Mouse (Mus musculus) limb, embryonic 14.5 days (tissue): Measurements from ENCODE around the gene Ttc39b. TPM values are rescaled to one million over a fixed set of nuclear protein-coding genes. Genes with fewer than 3 reads are reported as not detected.

Experiments
- ATAC-seq: fragments of 200-750 bp; cut with Nextera tagmentation; 2 replicates; pipeline ENCODE4 v1.8.0; 2017; ENCODE audit warnings: low read depth, moderate number of reproducible peaks, moderate TSS enrichment; ENCODE audit not compliant: low FRiP score
- DNase-seq: peaks from one replicate; pipeline ENCODE4 v3.0.0-alpha.2; 2015; ENCODE audit warnings: low spot score
- H3K27ac ChIP-seq: fragments of 300-500 bp; sonication (generic); replicated peaks from 2 replicates; pipeline ENCODE4 v1.5.1; 2014; ENCODE audit warnings: low read depth, mild to moderate bottlenecking, low read length, moderate library complexity, mixed read lengths
- H3K27me3 ChIP-seq: fragments of 300-500 bp; sonication (generic); 2 replicates; pipeline ENCODE4 v1.6.1; 2014; ENCODE audit warnings: low read length, mixed read lengths; ENCODE audit not compliant: control insufficient read depth, insufficient read depth
- H3K36me3 ChIP-seq: fragments of 300-500 bp; sonication (generic); 2 replicates; pipeline ENCODE4 v1.6.1; 2014; ENCODE audit warnings: mild to moderate bottlenecking, low read length, moderate library complexity, mixed read lengths; ENCODE audit not compliant: control insufficient read depth, insufficient read depth
- H3K4me1 ChIP-seq: fragments of 300-500 bp; sonication (generic); 2 replicates; pipeline ENCODE4 v1.6.1; 2014; ENCODE audit warnings: antibody characterized with exemption, low read length, mixed read lengths; ENCODE audit not compliant: control insufficient read depth, insufficient read depth
- H3K4me2 ChIP-seq: fragments of 300-500 bp; sonication (generic); replicated peaks from 2 replicates; pipeline ENCODE4 v1.6.1; 2014; ENCODE audit warnings: low read depth, mild to moderate bottlenecking, low read length, moderate library complexity; ENCODE audit not compliant: severe bottlenecking
- H3K4me3 ChIP-seq: fragments of 300-500 bp; sonication (generic); replicated peaks from 2 replicates; pipeline ENCODE4 v1.5.1; 2014; ENCODE audit warnings: low read length
- H3K9ac ChIP-seq: fragments of 300-500 bp; sonication (generic); 2 replicates; pipeline ENCODE4 v1.6.1; 2014; ENCODE audit warnings: mild to moderate bottlenecking, low read depth, low read length, moderate library complexity; ENCODE audit not compliant: severe bottlenecking
- H3K9me3 ChIP-seq: fragments of 300-500 bp; sonication (generic); 2 replicates; pipeline ENCODE4 v1.6.1; 2016; ENCODE audit warnings: low read length; ENCODE audit not compliant: control insufficient read depth
- POLR2A ChIP-seq: fragments of 200-500 bp; IDR thresholded peaks from 2 replicates; pipeline ENCODE4 v1.8.0; 2012; ENCODE audit warnings: inconsistent platforms, mild to moderate bottlenecking, moderate library complexity, borderline replicate concordance; ENCODE audit not compliant: insufficient read depth, insufficient read length; ENCODE audit errors: extremely low read depth
- WGBS: fragments of 180-500 bp; shearing (Covaris S2); extraction: QIAGEN DNeasy Blood & Tissue Kit; methylation state at CpG from one replicate; pipeline ENCODE4 v1.1.7; 2014; 5-methylcytosine and 5-hydroxymethylcytosine counted together
- polyA plus RNA-seq, 2 experiments: library from polyadenylated mRNA; depleted of rRNA in 1 of 2; stranded (reverse) in 1 of 2; unstranded in 1 of 2; fragments of >200 nt; fragmentation: Nextera tagmentation in 1 of 2; extraction: Ambion mirVana in 1 of 2; gene quantifications; 2 replicates each; pipeline versions ENCODE4 v1.2.1 to v1.2.3; 2012 to 2014

Gene Ttc39b
- polyA plus RNA-seq, 2 experiments, result 3.0 to 4.9 TPM

- ATAC-seq, result no peak
- Histone ChIP-seq H3K4me3 (no peak overlapping the region), H3K36me3 (no peaks in the 10 kb centered on the region), H3K9me3 (no peaks in the 10 kb centered on the region), H3K9ac (no peak overlapping the region), H3K27me3 (no peaks in the 10 kb centered on the region), H3K27ac (no peak overlapping the region), H3K4me1 (peaks cover 10% of the 10 kb centered on the region), H3K4me2 (peak overlapping the region; percentile 27; the same call in 1 of the 2 replicates)
- no peak for DNase-seq
- 24% methylated on average over 14 of the region's 14 CpGs for WGBS
- TF ChIP-seq POLR2A, result no peak
Observed at GRCm38 (mm10) chr4:83342268-83342970, 18.4 kb upstream of the Ttc39b start.

DNA sequence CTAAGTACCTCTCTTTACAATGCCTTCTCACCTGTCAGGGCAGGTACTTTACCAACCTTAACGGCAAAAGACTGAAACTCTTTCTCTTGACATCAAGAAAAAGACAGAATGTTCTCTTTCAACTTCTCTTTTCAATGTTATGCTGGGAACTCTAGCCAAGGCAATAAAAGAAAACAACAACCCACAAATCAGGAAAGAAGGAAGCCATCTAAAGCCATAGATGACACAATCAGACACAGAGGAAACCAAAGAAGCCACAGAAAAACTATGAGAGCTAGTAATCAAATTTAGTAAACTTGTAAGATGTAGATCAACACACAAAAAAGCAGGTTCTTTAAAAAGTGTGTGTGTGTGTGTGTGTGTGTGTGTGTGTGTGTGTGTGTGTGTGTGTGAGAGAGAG, 15.3 kb upstream of the Ttc39b start:
- Histone ChIP-seq H3K4me1 (peaks cover 10% of the 10 kb centered on the region), H3K27me3 (no peaks in the 10 kb centered on the region), H3K4me3 (no peak overlapping the region), H3K4me2 (no peak overlapping the region), H3K9me3 (no peaks in the 10 kb centered on the region), H3K36me3 (no peaks in the 10 kb centered on the region), H3K9ac (no peak overlapping the region), H3K27ac (no peak overlapping the region)
- 87% methylated on average over 1 of the region's 1 CpGs for WGBS
- no peak for DNase-seq
- ATAC-seq, result no peak
- TF ChIP-seq POLR2A, result no peak

DNA sequence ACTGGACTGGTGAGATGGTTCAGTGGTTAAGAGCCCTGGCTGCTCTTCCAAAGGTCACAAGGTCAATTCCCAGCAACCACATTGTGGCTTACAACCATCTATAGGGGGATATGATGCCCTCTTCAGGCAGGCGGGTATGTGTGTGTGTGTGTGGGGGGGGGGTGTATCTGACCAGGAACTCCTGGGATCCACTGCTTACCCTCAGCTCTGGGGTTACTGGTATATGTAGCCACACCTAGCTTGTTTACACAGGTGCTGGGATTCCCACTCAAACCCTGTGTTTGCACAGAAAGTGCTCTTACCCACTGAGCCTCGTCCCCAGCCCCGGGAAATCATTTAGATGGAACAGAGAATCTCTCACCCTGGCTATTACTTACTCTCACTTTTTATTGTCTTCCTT, 13.7 kb upstream of the Ttc39b start:
- DNase-seq (no peak), ATAC-seq (no peak)
- no peak overlapping the region for H3K4me2 ChIP-seq
- no peaks in the 10 kb centered on the region for H3K36me3 ChIP-seq
- TF ChIP-seq POLR2A, result no peak
- WGBS, result 76% methylated on average over 3 of the region's 3 CpGs
- H3K9ac ChIP-seq, result no peak overlapping the region
- H3K4me1 ChIP-seq, result peaks cover 7% of the 10 kb centered on the region
- H3K9me3 ChIP-seq, result no peaks in the 10 kb centered on the region
- no peak overlapping the region for H3K27ac ChIP-seq
- no peaks in the 10 kb centered on the region for H3K27me3 ChIP-seq
- no peak overlapping the region for H3K4me3 ChIP-seq

DNA sequence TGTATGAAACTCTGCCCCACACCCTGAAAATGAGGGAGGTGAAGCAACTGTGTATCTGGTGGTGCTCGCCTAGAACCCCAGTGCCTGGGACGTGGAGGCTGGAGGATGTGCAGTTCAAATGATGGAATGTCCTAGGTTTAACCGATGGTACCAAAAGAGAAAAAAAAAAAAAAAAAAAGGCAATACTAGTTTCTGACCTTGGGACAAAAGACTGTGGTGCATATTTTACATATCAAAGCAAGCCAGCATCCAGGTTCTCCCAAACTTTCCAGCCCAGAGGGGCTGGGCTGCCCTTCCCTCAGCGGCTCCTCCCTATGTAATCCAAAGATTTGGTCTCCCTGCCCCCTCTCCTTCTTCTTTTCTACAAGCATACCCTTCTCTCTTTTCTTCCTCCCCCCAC, 6.3 kb upstream of the Ttc39b start:
- no peak overlapping the region for H3K9ac ChIP-seq
- ATAC-seq (no peak), DNase-seq (no peak)
- H3K4me3 ChIP-seq, result no peak overlapping the region
- WGBS, result 65% methylated on average over 4 of the region's 4 CpGs
- H3K27me3 ChIP-seq, result no peaks in the 10 kb centered on the region
- H3K9me3 ChIP-seq, result no peaks in the 10 kb centered on the region
- H3K27ac ChIP-seq, result no peak overlapping the region
- no peak overlapping the region for H3K4me2 ChIP-seq
- H3K36me3 ChIP-seq, result no peaks in the 10 kb centered on the region
- H3K4me1 ChIP-seq, result no peaks in the 10 kb centered on the region
- TF ChIP-seq POLR2A, result no peak

DNA sequence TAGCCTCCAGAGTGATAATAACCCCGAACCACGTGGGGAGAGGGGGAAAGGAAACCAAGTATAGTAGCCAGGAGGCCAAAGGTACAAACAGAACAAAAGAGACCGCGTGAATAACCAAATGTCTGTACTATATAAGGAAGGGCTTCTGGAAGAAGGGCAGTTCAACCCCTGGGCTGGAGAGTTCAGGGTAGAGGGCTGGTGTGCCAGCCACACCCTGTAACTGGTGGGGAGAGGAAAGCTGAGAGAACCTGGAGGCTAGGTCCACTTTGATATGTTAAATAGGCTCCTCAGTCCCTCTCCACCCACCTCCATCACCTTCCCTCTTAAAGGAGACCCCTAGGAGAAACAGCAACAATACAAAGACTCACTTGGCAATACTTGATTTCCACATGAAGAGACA, 5.6 kb upstream of the Ttc39b start:
- 39% methylated on average over 4 of the region's 4 CpGs for WGBS
- no peak overlapping the region for H3K27ac ChIP-seq

More for the DNA sequence above, 5.6 kb upstream of the Ttc39b start:
- no peak overlapping the region for H3K9ac ChIP-seq
- H3K9me3 ChIP-seq, result no peaks in the 10 kb centered on the region
- TF ChIP-seq POLR2A, result no peak
- H3K27me3 ChIP-seq, result no peaks in the 10 kb centered on the region
- ATAC-seq (no peak), DNase-seq (no peak)
- H3K4me2 ChIP-seq, result no peak overlapping the region
- H3K36me3 ChIP-seq, result no peaks in the 10 kb centered on the region
- no peaks in the 10 kb centered on the region for H3K4me1 ChIP-seq
- H3K4me3 ChIP-seq, result no peak overlapping the region
